Mouse (Mus musculus): Measurements from ENCODE around the gene Tpm1. TPM values are rescaled to one million over a fixed set of nuclear protein-coding genes. Genes with fewer than 3 reads are reported as not detected.
A peak's percentile ranks its signal among the peaks of the same experiment; 100 is the strongest.

Tpm1 gene
- polyA plus RNA-seq, 1 experiment from 2014 or later, result 1,186 TPM

GRCm38 (mm10) chr9:66980458-66980857 is 68.7 kb downstream of the Tpm1 start:
- H3K4me1 ChIP-seq (replicated peaks; ENCODE audit: control insufficient read depth, insufficient read depth, low read length), result 0 out of 2 replicates have a peak, but pooled peaks cover 3% of the 10 kb centered on the region
- no peaks in the 10 kb centered on the region for H3K27me3 ChIP-seq (replicated peaks; ENCODE audit: control insufficient read depth, insufficient read depth, low read length)
- no peaks in the 10 kb centered on the region for H3K9me3 ChIP-seq (ENCODE audit: control insufficient read depth, low read length)
- 10% methylated on average over 5 of the region's 5 CpGs for WGBS
- H3K27ac ChIP-seq (ENCODE audit: low read depth), result no peak overlapping the region
- ATAC-seq (replicated peaks; ENCODE audit: low FRiP score, low TSS enrichment, low read depth) (no peak), DNase-seq (ENCODE audit: low spot score) (peak; percentile 91)
- H3K4me3 ChIP-seq (ENCODE audit: low read depth, low read length), result no peak overlapping the region
- H3K4me2 ChIP-seq (ENCODE audit: low read length), result no peak overlapping the region
- H3K36me3 ChIP-seq (ENCODE audit: control insufficient read depth, insufficient read depth, low read length), result no peaks in the 10 kb centered on the region
- H3K9ac ChIP-seq (ENCODE audit: low read length), result no peak overlapping the region

- Histone ChIP-seq H3K4me1 (replicated peaks; ENCODE audit: control insufficient read depth, insufficient read depth, low read length) (0 out of 2 replicates have a peak, but pooled peaks cover 6% of the 10 kb centered on the region), H3K9ac (ENCODE audit: low read length) (no peak overlapping the region), H3K9me3 (ENCODE audit: control insufficient read depth, low read length) (no peaks in the 10 kb centered on the region), H3K36me3 (ENCODE audit: control insufficient read depth, insufficient read depth, low read length) (no peaks in the 10 kb centered on the region), H3K27me3 (replicated peaks; ENCODE audit: control insufficient read depth, insufficient read depth, low read length) (no peaks in the 10 kb centered on the region), H3K4me2 (ENCODE audit: low read length) (no peak overlapping the region), H3K4me3 (ENCODE audit: low read depth, low read length) (no peak overlapping the region), H3K27ac (ENCODE audit: low read depth) (no peak overlapping the region)
- DNase-seq (ENCODE audit: low spot score) (no peak), ATAC-seq (replicated peaks; ENCODE audit: low FRiP score, low TSS enrichment, low read depth) (no peak)
- WGBS, result 86% methylated on average over 1 of the region's 1 CpGs
These were observed 70.7 kb downstream of the Tpm1 start for GRCm38 (mm10) chr9:66978468-66978867.

DNA sequence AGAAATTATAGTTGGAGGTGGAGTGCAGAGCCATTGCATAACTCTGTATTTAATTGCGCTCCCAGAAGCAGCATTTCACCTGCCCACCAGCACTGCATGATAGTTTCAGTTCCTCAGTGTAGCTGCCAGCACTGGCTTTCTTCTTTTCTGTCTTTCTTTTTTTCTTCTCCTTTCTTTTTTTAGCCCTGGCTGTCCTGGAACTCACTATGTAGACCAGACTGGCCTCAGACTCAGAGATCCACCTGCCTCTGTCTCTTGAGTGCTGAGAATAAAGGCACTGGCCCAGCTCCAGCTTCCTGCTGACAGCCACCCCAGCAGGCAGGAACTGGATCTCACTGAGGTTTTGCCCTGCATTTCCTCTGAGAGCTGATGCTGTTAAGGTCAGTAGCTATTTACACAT is 71.2 kb downstream of the Tpm1 start:
- H3K4me2 ChIP-seq (ENCODE audit: low read length), result no peak overlapping the region

GRCm38 (mm10) chr9:66977121-66977520 is 72.1 kb downstream of the Tpm1 start:
- Histone ChIP-seq H3K4me3 (ENCODE audit: low read depth, low read length) (no peak overlapping the region), H3K27me3 (replicated peaks; ENCODE audit: control insufficient read depth, insufficient read depth, low read length) (no peaks in the 10 kb centered on the region), H3K27ac (ENCODE audit: low read depth) (no peak overlapping the region), H3K9ac (ENCODE audit: low read length) (no peak overlapping the region), H3K36me3 (ENCODE audit: control insufficient read depth, insufficient read depth, low read length) (no peaks in the 10 kb centered on the region), H3K9me3 (ENCODE audit: control insufficient read depth, low read length) (no peaks in the 10 kb centered on the region), H3K4me2 (ENCODE audit: low read length) (no peak overlapping the region), H3K4me1 (replicated peaks; ENCODE audit: control insufficient read depth, insufficient read depth, low read length) (0 out of 2 replicates have a peak, but pooled peaks cover 6% of the 10 kb centered on the region)
- 83% methylated on average over 5 of the region's 5 CpGs for WGBS
- DNase-seq (ENCODE audit: low spot score) (no peak), ATAC-seq (replicated peaks; ENCODE audit: low FRiP score, low TSS enrichment, low read depth) (no peak)

More for the DNA sequence above, 71.2 kb downstream of the Tpm1 start:
- Histone ChIP-seq H3K4me1 (replicated peaks; ENCODE audit: control insufficient read depth, insufficient read depth, low read length) (0 out of 2 replicates have a peak, but pooled peaks cover 6% of the 10 kb centered on the region), H3K4me3 (ENCODE audit: low read depth, low read length) (no peak overlapping the region), H3K27ac (ENCODE audit: low read depth) (no peak overlapping the region), H3K9ac (ENCODE audit: low read length) (no peak overlapping the region), H3K36me3 (ENCODE audit: control insufficient read depth, insufficient read depth, low read length) (no peaks in the 10 kb centered on the region), H3K9me3 (ENCODE audit: control insufficient read depth, low read length) (no peaks in the 10 kb centered on the region), H3K27me3 (replicated peaks; ENCODE audit: control insufficient read depth, insufficient read depth, low read length) (no peaks in the 10 kb centered on the region)
- ATAC-seq (replicated peaks; ENCODE audit: low FRiP score, low TSS enrichment, low read depth) (no peak), DNase-seq (ENCODE audit: low spot score) (no peak)
- WGBS, result 90% methylated on average over 1 of the region's 1 CpGs

DNA sequence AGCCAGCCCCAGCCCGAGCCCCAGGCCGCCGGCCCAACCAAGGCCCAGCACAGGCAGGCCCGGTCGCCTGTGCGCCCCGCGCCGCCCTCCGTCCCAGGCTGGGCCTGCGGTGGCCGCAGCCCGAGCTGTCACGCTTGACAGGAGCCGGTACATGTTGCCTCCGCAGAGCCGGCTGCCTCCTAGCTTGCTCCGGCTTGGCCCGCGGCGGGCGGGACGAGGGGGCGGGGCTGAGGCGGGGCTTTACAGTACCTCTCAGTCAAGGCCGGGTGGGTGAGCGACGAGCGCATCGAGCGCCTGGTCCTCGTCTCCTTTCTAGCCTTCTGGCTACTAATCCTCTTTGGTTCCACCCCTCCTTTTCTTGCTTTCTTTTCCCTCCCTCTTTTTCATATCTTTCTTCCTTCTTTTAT is 74.0 kb downstream of the Tpm1 start, which contains the start of gene Lactb:
Lactb (minus strand) TSS at position 246 of the 407 bp plus-strand sequence.
- DNase-seq (ENCODE audit: low spot score), result peak; percentile 96
- 0% methylated on average over 29 of the region's 32 CpGs for WGBS
- peak; percentile 98 for ATAC-seq (replicated peaks; ENCODE audit: low FRiP score, low TSS enrichment, low read depth)
- Histone ChIP-seq H3K27me3 (replicated peaks; ENCODE audit: control insufficient read depth, insufficient read depth, low read length) (no peaks in the 10 kb centered on the region), H3K9me3 (ENCODE audit: control insufficient read depth, low read length) (no peaks in the 10 kb centered on the region), H3K9ac (ENCODE audit: low read length) (peak within 1 kb of the TSS; percentile 64), H3K27ac (ENCODE audit: low read depth) (peak within 1 kb of the TSS; percentile 74), H3K4me2 (ENCODE audit: low read length) (peak within 1 kb of the TSS; percentile 59), H3K36me3 (ENCODE audit: control insufficient read depth, insufficient read depth, low read length) (peaks cover 8% of the 10 kb centered on the region), H3K4me3 (ENCODE audit: low read depth, low read length) (peak within 1 kb of the TSS; percentile 78), H3K4me1 (replicated peaks; ENCODE audit: control insufficient read depth, insufficient read depth, low read length) (0 out of 2 replicates have a peak, but pooled peaks cover 6% of the 10 kb centered on the region)

DNA sequence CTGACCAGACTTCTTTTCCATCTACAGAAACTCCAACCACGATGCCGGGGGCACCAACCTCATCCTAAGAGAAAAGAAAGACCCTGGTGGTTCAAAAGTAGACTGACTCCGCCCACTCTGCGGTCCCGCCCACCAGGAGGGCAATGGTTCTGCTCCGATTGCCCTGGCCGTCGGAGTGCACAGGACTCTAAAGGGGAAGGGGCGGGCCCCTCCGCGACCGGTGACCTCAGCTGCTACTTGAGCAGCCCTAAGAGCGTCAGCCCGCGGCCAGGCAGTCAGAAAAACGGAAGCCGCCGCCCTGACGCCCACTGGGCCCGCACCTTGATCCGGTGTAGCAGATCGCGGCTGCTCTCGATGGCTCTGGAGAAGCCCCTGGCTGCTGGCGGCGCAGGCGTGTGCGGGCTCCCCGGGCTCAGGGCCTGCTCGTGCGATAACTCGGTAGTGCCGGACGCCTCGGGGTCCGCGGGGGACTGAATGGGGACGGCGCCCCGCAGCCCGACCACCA is 74.4 kb downstream of the Tpm1 start:
- H3K4me3 ChIP-seq (ENCODE audit: low read depth, low read length), result peak overlapping the region; percentile 78
- H3K27me3 ChIP-seq (replicated peaks; ENCODE audit: control insufficient read depth, insufficient read depth, low read length), result no peaks in the 10 kb centered on the region
- H3K4me2 ChIP-seq (ENCODE audit: low read length), result peak overlapping the region; percentile 59
- DNase-seq (ENCODE audit: low spot score) (peak; percentile 86), ATAC-seq (replicated peaks; ENCODE audit: low FRiP score, low TSS enrichment, low read depth) (peak; percentile 91)
- H3K9ac ChIP-seq (ENCODE audit: low read length), result peak overlapping the region; percentile 64
- 0 out of 2 replicates have a peak, but pooled peaks cover 6% of the 10 kb centered on the region for H3K4me1 ChIP-seq (replicated peaks; ENCODE audit: control insufficient read depth, insufficient read depth, low read length)
- H3K27ac ChIP-seq (ENCODE audit: low read depth), result peak overlapping the region; percentile 74
- peaks cover 13% of the 10 kb centered on the region for H3K36me3 ChIP-seq (ENCODE audit: control insufficient read depth, insufficient read depth, low read length)
- under 1% methylated on average over 41 of the region's 41 CpGs for WGBS
- no peaks in the 10 kb centered on the region for H3K9me3 ChIP-seq (ENCODE audit: control insufficient read depth, low read length)

Other genes starting within 250 kb of the Tpm1 start
- gene Aph1c, start 214.7 kb downstream of the Tpm1 start, polyA plus RNA-seq (2014; fragmentation: Nextera tagmentation; extraction: Ambion mirVana), result 3.0 and 5.2 TPM in 2 replicates
- 26.1 and 30.2 TPM in 2 replicates for gene Rab8b, start 129.7 kb downstream of the Tpm1 start, polyA plus RNA-seq (2014; fragmentation: Nextera tagmentation; extraction: Ambion mirVana)
- 723 and 793 TPM in 2 replicates for gene Rps27l, start 103.3 kb downstream of the Tpm1 start, polyA plus RNA-seq (2014; fragmentation: Nextera tagmentation; extraction: Ambion mirVana)
- gene Lactb, start 73.9 kb downstream of the Tpm1 start, polyA plus RNA-seq (2014; fragmentation: Nextera tagmentation; extraction: Ambion mirVana), result 8.9 and 9.3 TPM in 2 replicates

Measured in intestine, embryonic 14.5 days (tissue).